Mouse (Mus musculus): ENCODE measurements around the gene 2900026A02Rik. TPM values are rescaled to one million over a fixed set of nuclear protein-coding genes. Genes with fewer than 3 reads are reported as not detected.

2900026A02Rik gene
- polyA plus RNA-seq, 1 experiment = 16.6 TPM

- Histone ChIP-seq H3K4me3 (no peak overlapping the region), H3K4me2 (ENCODE audit: low read depth) (no peak overlapping the region), H3K79me2 (ENCODE audit: control insufficient read depth, insufficient read depth) (no peaks in the 10 kb centered on the region), H3ac (ENCODE audit: control insufficient read depth, insufficient read length) (no peak overlapping the region), H3K36me3 (ENCODE audit: control insufficient read depth, insufficient read depth) (no peaks in the 10 kb centered on the region), H3K27me3 (ENCODE audit: control insufficient read depth, insufficient read depth, insufficient read length) (peaks cover 4% of the 10 kb centered on the region)
- TF ChIP-seq MYOD1 (IDR thresholded peaks at IDR 0.05; ENCODE audit: control insufficient read depth in 1 of 3, insufficient read length in 2 of 3, low read depth in 2 of 3) (no peak), POLR2A (IDR thresholded peaks at IDR 0.05; ENCODE audit: insufficient read length, low read depth) (no peak), TCF3 (IDR thresholded peaks at IDR 0.05; ENCODE audit: insufficient read length, low read depth) (no peak), E2F4 (IDR thresholded peaks at IDR 0.05; ENCODE audit: insufficient read depth) (no peak), POLR2AphosphoS2 (IDR thresholded peaks at IDR 0.05; ENCODE audit: insufficient read length, low read depth) (no peak)
These were observed 180.3 kb downstream of the 2900026A02Rik start for GRCm38 (mm10) chr5:113040776-113041175.

DNA sequence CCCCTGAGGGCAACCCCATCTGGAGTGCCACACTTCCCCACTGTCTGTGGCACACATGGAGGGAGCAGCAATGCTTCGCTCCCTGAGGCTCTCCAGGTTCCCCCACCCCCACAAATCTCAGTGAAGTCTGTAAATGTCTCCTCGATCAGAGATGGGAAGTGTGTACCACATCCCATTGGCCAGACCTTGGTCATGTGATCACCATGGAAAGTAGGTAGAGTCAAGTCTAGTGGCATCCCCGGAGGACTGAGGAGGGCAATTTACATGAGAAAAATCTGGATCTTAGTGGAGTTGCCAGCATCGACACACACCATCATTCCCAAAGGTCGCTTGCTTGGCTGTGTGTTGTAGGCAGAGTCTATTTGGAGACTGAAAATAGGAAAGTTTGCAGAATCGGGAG, 182.4 kb downstream of the 2900026A02Rik start:
- Histone ChIP-seq H3K4me2 (ENCODE audit: low read depth) (no peak overlapping the region), H3K27me3 (ENCODE audit: control insufficient read depth, insufficient read depth, insufficient read length) (no peaks in the 10 kb centered on the region), H3ac (ENCODE audit: control insufficient read depth, insufficient read length) (no peak overlapping the region), H3K4me3 (no peak overlapping the region), H3K79me2 (ENCODE audit: control insufficient read depth, insufficient read depth) (no peaks in the 10 kb centered on the region), H3K36me3 (ENCODE audit: control insufficient read depth, insufficient read depth) (no peaks in the 10 kb centered on the region)
- no peak for TF ChIP-seq POLR2A (IDR thresholded peaks at IDR 0.05; ENCODE audit: insufficient read length, low read depth)
- no peak for TF ChIP-seq CEBPB (IDR thresholded peaks at IDR 0.05; ENCODE audit: insufficient read depth, poor library complexity, severe bottlenecking)
- no peak for TF ChIP-seq E2F4 (IDR thresholded peaks at IDR 0.05; ENCODE audit: insufficient read depth)
- TF ChIP-seq MAX (IDR thresholded peaks at IDR 0.05; ENCODE audit: low read depth) = no peak
- TF ChIP-seq TCF12 (IDR thresholded peaks at IDR 0.05; ENCODE audit: insufficient read depth, poor library complexity, severe bottlenecking) = no peak
- TF ChIP-seq MYOG (IDR thresholded peaks at IDR 0.05; ENCODE audit: control insufficient read depth in 1 of 3, insufficient read depth in 1 of 3, insufficient read length in 2 of 3, low read depth in 2 of 3) = no peak
- TF ChIP-seq REST (IDR thresholded peaks at IDR 0.05; ENCODE audit: insufficient read depth, insufficient read length) = no peak
- no peak for TF ChIP-seq TCF3 (IDR thresholded peaks at IDR 0.05; ENCODE audit: insufficient read length, low read depth)
- no peak for TF ChIP-seq SRF (IDR thresholded peaks at IDR 0.05; ENCODE audit: control insufficient read depth, insufficient read length, low read depth)
- TF ChIP-seq USF1 (IDR thresholded peaks at IDR 0.05; ENCODE audit: low read depth) = no peak
- TF ChIP-seq POLR2AphosphoS2 (IDR thresholded peaks at IDR 0.05; ENCODE audit: insufficient read length, low read depth) = no peak
- no peak for TF ChIP-seq MYOD1 (IDR thresholded peaks at IDR 0.05; ENCODE audit: control insufficient read depth in 1 of 3, insufficient read length in 2 of 3, low read depth in 2 of 3)

Other genes starting within 250 kb of the 2900026A02Rik start
- gene Grk3, start 205.4 kb downstream of the 2900026A02Rik start, polyA plus RNA-seq (2012; fragmentation: generic; extraction: Trizol) = not detected
- not detected for gene Crybb2, start 151.1 kb downstream of the 2900026A02Rik start, polyA plus RNA-seq (2012; fragmentation: generic; extraction: Trizol)
- 0.30 TPM for gene Crybb3, start 139.7 kb downstream of the 2900026A02Rik start, polyA plus RNA-seq (2012; fragmentation: generic; extraction: Trizol)
- not detected for gene Tmem211, start 5.7 kb upstream of the 2900026A02Rik start, polyA plus RNA-seq (2012; fragmentation: generic; extraction: Trizol)
- gene Sgsm1, start 89.5 kb upstream of the 2900026A02Rik start, polyA plus RNA-seq (2012; fragmentation: generic; extraction: Trizol) = 3.6 TPM
- not detected for gene Aym1, start 136.1 kb upstream of the 2900026A02Rik start, polyA plus RNA-seq (2012; fragmentation: generic; extraction: Trizol)

All from myocyte (in vitro differentiated cells).